In the genomic region with DNA sequence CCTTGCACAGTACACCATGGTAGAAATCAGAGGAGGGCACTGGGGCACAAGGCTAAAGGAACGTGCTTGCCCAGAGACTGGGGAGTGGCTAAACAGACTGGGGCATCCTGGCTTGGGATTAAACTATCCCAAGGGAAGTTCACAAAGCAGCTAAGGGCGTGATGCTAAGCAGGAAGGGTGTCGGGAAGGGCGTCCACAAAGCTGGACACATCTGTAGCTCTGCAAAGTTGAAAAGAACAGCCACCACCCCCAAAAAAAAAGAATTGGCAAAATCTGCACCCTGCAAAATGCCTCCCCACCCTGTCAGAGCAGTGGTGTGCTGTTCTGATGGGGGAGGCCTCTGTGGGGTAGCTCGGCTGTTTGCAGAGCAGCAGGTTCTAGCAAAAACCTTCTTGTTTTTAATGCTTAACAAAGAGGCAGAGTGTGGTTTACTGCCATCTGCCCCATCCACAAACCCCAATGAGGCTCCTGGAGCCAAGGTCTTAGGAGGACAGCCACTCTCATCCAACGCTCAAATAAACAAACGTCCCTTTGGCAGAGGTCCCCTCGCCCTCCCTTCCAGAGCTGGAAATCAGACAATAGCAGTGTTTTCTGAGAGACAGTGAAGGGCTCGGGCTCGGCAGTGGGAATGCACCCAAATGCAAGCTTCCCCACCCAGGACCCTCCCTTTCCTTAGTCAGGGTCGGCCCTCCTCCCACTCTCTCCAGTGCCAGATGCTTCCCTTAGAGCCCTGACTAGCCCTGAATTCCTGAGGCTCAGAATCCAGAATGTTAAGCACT, we compare ENCODE assay signal across 9 mouse cellular contexts. TPM values are rescaled to one million over a fixed set of nuclear protein-coding genes. Genes with fewer than 3 reads are reported as not detected.
DNase-seq lines count a peak whose midpoint lies in the region; ATAC-seq lines count a peak whose summit lies in the region.
"Had no signal": no experiment of that assay in that cellular context is flagged by ENCODE, and none has a peak within 500 bp of the region (broad histone marks: within the 10 kb centered on the region; RNA-seq: fewer than 3 reads in every experiment).

No protein-coding gene starts in this region.

- DNase-seq in retina, postnatal 1 day = peak; percentile 28
- no peak for DNase-seq in retina, embryonic 14.5 days (ENCODE audit: low spot score)
- no peak for DNase-seq in embryonic facial prominence, embryonic 11.5 days (ENCODE audit: low spot score)
- peak; percentile 94 for DNase-seq in lung, postnatal 10 days
- peak; percentile 72 for DNase-seq in testis, postnatal 10 days (ENCODE audit: low spot score)

- H3K27me3 ChIP-seq in embryonic facial prominence, embryonic 11.5 days (ENCODE audit: control insufficient read depth, insufficient read depth, low read length) = no peaks in the 10 kb centered on the region
- no peaks in the 10 kb centered on the region for H3K27me3 ChIP-seq in heart, embryonic 12.5 days (replicated peaks)
- no peaks in the 10 kb centered on the region for H3K27me3 ChIP-seq in kidney, embryonic 15.5 days

- WGBS in embryonic facial prominence, embryonic 11.5 days = 48% methylated on average over 11 of the region's 11 CpGs
- 47% methylated on average over 11 of the region's 11 CpGs for WGBS in heart, embryonic 12.5 days
- WGBS in kidney, embryonic 15.5 days = 38% methylated on average over 11 of the region's 11 CpGs

- no peak overlapping the region for H3K9ac ChIP-seq in embryonic facial prominence, embryonic 11.5 days (replicated peaks; ENCODE audit: low read length)
- no peak overlapping the region for H3K9ac ChIP-seq in heart, embryonic 12.5 days
- no peak overlapping the region for H3K9ac ChIP-seq in kidney, embryonic 15.5 days
- H3K9ac ChIP-seq: liver, embryonic 14.5 days had no signal

- no peaks in the 10 kb centered on the region for H3K36me3 ChIP-seq in embryonic facial prominence, embryonic 11.5 days (replicated peaks; ENCODE audit: control insufficient read depth, insufficient read depth, low read depth, low read length)
- no peaks in the 10 kb centered on the region for H3K36me3 ChIP-seq in heart, embryonic 12.5 days
- no peaks in the 10 kb centered on the region for H3K36me3 ChIP-seq in kidney, embryonic 15.5 days

- no peak for ATAC-seq in embryonic facial prominence, embryonic 11.5 days (replicated peaks; ENCODE audit: insufficient number of reproducible peaks, low FRiP score, low TSS enrichment, low read depth)
- peak; percentile 16; the same call in 1 of the 2 replicates for ATAC-seq in heart, embryonic 12.5 days (ENCODE audit: insufficient number of reproducible peaks, low FRiP score)
- ATAC-seq in kidney, embryonic 15.5 days (replicated peaks; ENCODE audit: low FRiP score) = no peak; the same call in 1 of the 2 replicates
- no peak for ATAC-seq in monocyte, adult 5-6 weeks (replicated peaks; ENCODE audit: insufficient number of reproducible peaks, low FRiP score, low TSS enrichment, poor library complexity, severe bottlenecking)

- H3K27ac ChIP-seq in embryonic facial prominence, embryonic 11.5 days (replicated peaks; ENCODE audit: low read depth, low read length) = 0 out of 2 replicates have a peak overlapping the region, but pooled peaks have one; percentile 16
- H3K27ac ChIP-seq in heart, embryonic 12.5 days (ENCODE audit: poor library complexity, severe bottlenecking) = peak overlapping the region; percentile 69
- H3K27ac ChIP-seq in kidney, embryonic 15.5 days = peak overlapping the region; percentile 86
- H3K27ac ChIP-seq: liver, embryonic 14.5 days had no signal

- no peak overlapping the region for H3K4me3 ChIP-seq in embryonic facial prominence, embryonic 11.5 days (ENCODE audit: low read depth, low read length)
- H3K4me3 ChIP-seq in heart, embryonic 12.5 days = no peak overlapping the region
- no peak overlapping the region for H3K4me3 ChIP-seq in kidney, embryonic 15.5 days (replicated peaks)

- H3K9me3 ChIP-seq in embryonic facial prominence, embryonic 11.5 days (replicated peaks; ENCODE audit: control insufficient read depth, low read length) = no peaks in the 10 kb centered on the region
- no peaks in the 10 kb centered on the region for H3K9me3 ChIP-seq in heart, embryonic 12.5 days (replicated peaks)
- H3K9me3 ChIP-seq in kidney, embryonic 15.5 days (replicated peaks) = no peaks in the 10 kb centered on the region

- 0 out of 2 replicates have a peak, but pooled peaks cover 2% of the 10 kb centered on the region for H3K4me1 ChIP-seq in embryonic facial prominence, embryonic 11.5 days (ENCODE audit: control insufficient read depth, insufficient read depth, low read length)
- H3K4me1 ChIP-seq in heart, embryonic 12.5 days (replicated peaks) = peaks cover 46% of the 10 kb centered on the region
- peaks cover 63% of the 10 kb centered on the region for H3K4me1 ChIP-seq in kidney, embryonic 15.5 days

- no peak overlapping the region for H3K4me2 ChIP-seq in embryonic facial prominence, embryonic 11.5 days (ENCODE audit: low read depth, low read length)
- H3K4me2 ChIP-seq in heart, embryonic 12.5 days = no peak overlapping the region
- H3K4me2 ChIP-seq in kidney, embryonic 15.5 days = 0 out of 2 replicates have a peak overlapping the region, but pooled peaks have one; percentile 0

RNA-seq across cellular contexts. Expression of gene 2900026A02Rik, which starts 12.2 kb away (rescaled TPM):
- polyA plus RNA-seq in embryonic facial prominence, embryonic 11.5 days (2014; fragmentation: Nextera tagmentation; extraction: Ambion mirVana) = 1.4 and 1.7 TPM in 2 replicates
- 20.0 and 22.8 TPM in 2 replicates for polyA plus RNA-seq in heart, embryonic 12.5 days (2016; fragmentation: Nextera tagmentation; extraction: Ambion mirVana)
- polyA plus RNA-seq in kidney, embryonic 15.5 days (2015; fragmentation: Nextera tagmentation; extraction: Ambion mirVana) = 7.0 and 7.5 TPM in 2 replicates
- total RNA-seq in monocyte, adult 5-6 weeks (2017) = 3.3 to 5.9 TPM (median 3.7 TPM) in 3 replicates

RNA-seq across cellular contexts. Expression of gene Tmem211, which starts 17.9 kb away (rescaled TPM):
- 0.33 and 0.70 TPM in 2 replicates for polyA plus RNA-seq in embryonic facial prominence, embryonic 11.5 days (2014; fragmentation: Nextera tagmentation; extraction: Ambion mirVana)
- not detected in 2 replicates for polyA plus RNA-seq in heart, embryonic 12.5 days (2016; fragmentation: Nextera tagmentation; extraction: Ambion mirVana)
- polyA plus RNA-seq in kidney, embryonic 15.5 days (2015; fragmentation: Nextera tagmentation; extraction: Ambion mirVana) = 0.19 TPM in 1 of 2 replicates, not detected in the other
- total RNA-seq in monocyte, adult 5-6 weeks (2017) = not detected in 3 replicates
- polyA plus RNA-seq: liver, embryonic 14.5 days had no signal

Comparison
In these comparisons a context has a peak if more than half of its experiments do, and no peak if none do; other contexts are left out.
1. DNase-seq: peak in retina, postnatal 1 day (single experiment), lung, postnatal 10 days (single experiment) and testis, postnatal 10 days (single experiment); none in retina, embryonic 14.5 days (single experiment) and embryonic facial prominence, embryonic 11.5 days (single experiment).
2. H3K27ac ChIP-seq: peak in every context shown above with its lines; median percentile 86 in kidney, embryonic 15.5 days; 69 in heart, embryonic 12.5 days; 16 in embryonic facial prominence, embryonic 11.5 days.